Mouse (Mus musculus): ENCODE results near the gene Ppp2r1a. TPM values are rescaled to one million over a fixed set of nuclear protein-coding genes. Genes with fewer than 3 reads are reported as not detected.

The Ppp2r1a gene
- polyA plus RNA-seq (2012; rRNA removed), result 34.9 and 36.3 TPM in 2 replicates

GRCm38 (mm10) chr17:20944985-20945891 is at the start of gene Ppp2r1a:
Gene Ppp2r1a, plus strand, starts transcription at chr17:20945311.
- H3K27me3 ChIP-seq (ENCODE audit: control insufficient read depth, insufficient read depth, low read length), result no peaks in the 10 kb centered on the region
- no peaks in the 10 kb centered on the region for H3K36me3 ChIP-seq (ENCODE audit: control insufficient read depth, insufficient read depth, low read length)
- peaks cover 2% of the 10 kb centered on the region; the same call in 1 of the 2 replicates for H3K4me1 ChIP-seq (ENCODE audit: control insufficient read depth, insufficient read depth, low read length)
- TF ChIP-seq CTCF (IDR thresholded peaks at IDR 0.05; ENCODE audit: control insufficient read depth, insufficient read depth, insufficient replicate concordance, low read depth, low read length) (0 out of 2 replicates have a peak, but pooled peaks have one; percentile 5), POLR2A (IDR thresholded peaks at IDR 0.05; ENCODE audit: control insufficient read depth, low read depth, low read length) (peak; percentile 82)
- peak within 1 kb of the TSS; percentile 99 for H3K4me3 ChIP-seq (ENCODE audit: control insufficient read depth, low read depth, low read length)
- H3K27ac ChIP-seq (ENCODE audit: control insufficient read depth, insufficient read depth, low read depth, low read length), result peak within 1 kb of the TSS; percentile 98

DNA sequence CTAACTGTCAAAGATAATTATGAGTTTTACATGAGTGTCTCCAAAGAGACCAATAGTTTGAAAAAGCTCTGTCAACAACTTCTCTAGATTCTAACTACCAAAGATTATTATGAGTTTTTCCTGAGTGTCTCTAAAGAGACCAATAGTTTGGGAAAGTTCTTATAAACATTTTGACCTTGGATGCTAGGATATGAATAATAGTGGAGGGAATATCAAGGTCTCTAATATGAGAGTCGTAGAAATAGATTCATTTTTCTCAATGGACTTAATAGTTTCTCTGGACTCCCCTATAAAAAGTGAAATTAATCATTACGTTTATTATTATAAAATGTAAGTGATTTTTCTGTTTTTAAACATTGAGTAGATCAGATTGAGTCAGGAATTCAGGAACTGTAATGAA is 40.1 kb upstream of the Ppp2r1a start, which contains the start of gene Vmn1r231:
Gene Vmn1r231, minus strand, starts transcription at position 101 of the 400 bp plus-strand sequence.
- no peak within 1 kb of the TSS for H3K4me3 ChIP-seq (ENCODE audit: control insufficient read depth, low read depth, low read length)
- no peaks in the 10 kb centered on the region for H3K27me3 ChIP-seq (ENCODE audit: control insufficient read depth, insufficient read depth, low read length)
- TF ChIP-seq CTCF (IDR thresholded peaks at IDR 0.05; ENCODE audit: control insufficient read depth, insufficient read depth, insufficient replicate concordance, low read depth, low read length) (no peak), POLR2A (IDR thresholded peaks at IDR 0.05; ENCODE audit: control insufficient read depth, low read depth, low read length) (no peak)
- no peaks in the 10 kb centered on the region for H3K36me3 ChIP-seq (ENCODE audit: control insufficient read depth, insufficient read depth, low read length)
- H3K27ac ChIP-seq (ENCODE audit: control insufficient read depth, insufficient read depth, low read depth, low read length), result no peak within 1 kb of the TSS
- no peaks in the 10 kb centered on the region for H3K4me1 ChIP-seq (ENCODE audit: control insufficient read depth, insufficient read depth, low read length)

DNA sequence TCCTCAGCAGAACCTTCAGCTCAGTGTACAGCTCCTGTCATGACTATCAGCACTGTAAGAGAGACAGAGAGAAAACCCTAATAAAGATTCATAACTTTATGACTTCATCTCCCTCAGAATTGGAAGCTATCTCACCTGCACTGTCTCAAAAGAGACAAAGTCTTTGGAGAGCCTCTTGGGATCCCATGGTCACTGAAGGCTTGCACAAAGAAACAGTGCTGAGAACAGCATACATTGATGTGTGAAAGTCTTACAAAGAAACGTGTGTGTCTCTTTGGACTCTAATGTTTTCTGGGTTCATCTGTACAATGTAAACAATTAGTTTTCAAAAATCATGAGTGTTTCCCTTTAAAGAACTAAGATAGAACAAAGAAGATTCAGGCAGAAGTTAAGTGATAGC is 25.5 kb upstream of the Ppp2r1a start, which contains the start of gene Vmn1r232:
Gene Vmn1r232, minus strand, starts transcription at position 101 of the 400 bp plus-strand sequence.
- Histone ChIP-seq H3K4me3 (ENCODE audit: control insufficient read depth, low read depth, low read length) (no peak within 1 kb of the TSS), H3K4me1 (ENCODE audit: control insufficient read depth, insufficient read depth, low read length) (no peaks in the 10 kb centered on the region), H3K27ac (ENCODE audit: control insufficient read depth, insufficient read depth, low read depth, low read length) (no peak within 1 kb of the TSS), H3K36me3 (ENCODE audit: control insufficient read depth, insufficient read depth, low read length) (no peaks in the 10 kb centered on the region), H3K27me3 (ENCODE audit: control insufficient read depth, insufficient read depth, low read length) (no peaks in the 10 kb centered on the region)
- TF ChIP-seq POLR2A (IDR thresholded peaks at IDR 0.05; ENCODE audit: control insufficient read depth, low read depth, low read length), result no peak
- TF ChIP-seq CTCF (IDR thresholded peaks at IDR 0.05; ENCODE audit: control insufficient read depth, insufficient read depth, insufficient replicate concordance, low read depth, low read length), result no peak

- Histone ChIP-seq H3K4me3 (ENCODE audit: control insufficient read depth, low read depth, low read length) (peak overlapping the region; percentile 99), H3K36me3 (ENCODE audit: control insufficient read depth, insufficient read depth, low read length) (no peaks in the 10 kb centered on the region), H3K27ac (ENCODE audit: control insufficient read depth, insufficient read depth, low read depth, low read length) (peak overlapping the region; percentile 14; the same call in 1 of the 2 replicates), H3K27me3 (ENCODE audit: control insufficient read depth, insufficient read depth, low read length) (no peaks in the 10 kb centered on the region), H3K4me1 (ENCODE audit: control insufficient read depth, insufficient read depth, low read length) (peaks cover 2% of the 10 kb centered on the region; the same call in 1 of the 2 replicates)
- TF ChIP-seq POLR2A (IDR thresholded peaks at IDR 0.05; ENCODE audit: control insufficient read depth, low read depth, low read length) (no peak), CTCF (IDR thresholded peaks at IDR 0.05; ENCODE audit: control insufficient read depth, insufficient read depth, insufficient replicate concordance, low read depth, low read length) (no peak)
Observed at GRCm38 (mm10) chr17:20944226-20944625, 885 bp upstream of the Ppp2r1a start.

GRCm38 (mm10) chr17:20946026-20946565 is 985 bp downstream of the Ppp2r1a start:
- H3K36me3 ChIP-seq (ENCODE audit: control insufficient read depth, insufficient read depth, low read length), result no peaks in the 10 kb centered on the region
- peaks cover 2% of the 10 kb centered on the region; the same call in 1 of the 2 replicates for H3K4me1 ChIP-seq (ENCODE audit: control insufficient read depth, insufficient read depth, low read length)
- no peaks in the 10 kb centered on the region for H3K27me3 ChIP-seq (ENCODE audit: control insufficient read depth, insufficient read depth, low read length)
- no peak for TF ChIP-seq POLR2A (IDR thresholded peaks at IDR 0.05; ENCODE audit: control insufficient read depth, low read depth, low read length)
- TF ChIP-seq CTCF (IDR thresholded peaks at IDR 0.05; ENCODE audit: control insufficient read depth, insufficient read depth, insufficient replicate concordance, low read depth, low read length), result no peak
- peak overlapping the region; percentile 98 for H3K27ac ChIP-seq (ENCODE audit: control insufficient read depth, insufficient read depth, low read depth, low read length)
- H3K4me3 ChIP-seq (ENCODE audit: control insufficient read depth, low read depth, low read length), result peak overlapping the region; percentile 99

- H3K27ac ChIP-seq (ENCODE audit: control insufficient read depth, insufficient read depth, low read depth, low read length), result no peak overlapping the region
Observed at GRCm38 (mm10) chr17:20946636-20947035, 1.5 kb downstream of the Ppp2r1a start.

DNA sequence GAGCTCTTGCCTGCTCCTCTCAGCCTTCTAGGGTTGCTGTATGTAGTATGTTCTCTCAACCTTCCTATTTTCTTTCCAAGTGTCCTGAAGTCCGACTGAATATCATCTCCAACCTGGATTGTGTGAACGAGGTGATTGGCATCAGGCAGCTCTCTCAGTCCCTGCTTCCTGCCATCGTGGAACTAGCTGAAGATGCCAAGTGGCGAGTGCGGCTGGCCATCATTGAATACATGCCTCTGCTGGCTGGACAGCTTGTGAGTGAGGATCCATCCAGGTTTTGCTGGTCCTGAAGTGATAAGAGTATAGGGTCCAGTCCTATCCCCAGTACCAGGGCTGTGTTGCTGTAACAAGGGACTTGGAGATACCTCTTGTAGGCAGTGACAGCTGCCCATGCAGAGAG is 15.3 kb downstream of the Ppp2r1a start:
- TF ChIP-seq CTCF (IDR thresholded peaks at IDR 0.05; ENCODE audit: control insufficient read depth, insufficient read depth, insufficient replicate concordance, low read depth, low read length), result no peak
- no peak for TF ChIP-seq POLR2A (IDR thresholded peaks at IDR 0.05; ENCODE audit: control insufficient read depth, low read depth, low read length)
- Histone ChIP-seq H3K4me1 (ENCODE audit: control insufficient read depth, insufficient read depth, low read length) (no peaks in the 10 kb centered on the region), H3K4me3 (ENCODE audit: control insufficient read depth, low read depth, low read length) (no peak overlapping the region), H3K27me3 (ENCODE audit: control insufficient read depth, insufficient read depth, low read length) (no peaks in the 10 kb centered on the region), H3K27ac (ENCODE audit: control insufficient read depth, insufficient read depth, low read depth, low read length) (no peak overlapping the region), H3K36me3 (ENCODE audit: control insufficient read depth, insufficient read depth, low read length) (peaks cover 4% of the 10 kb centered on the region)

More at GRCm38 (mm10) chr17:20946636-20947035, 1.5 kb downstream of the Ppp2r1a start:
- Histone ChIP-seq H3K4me3 (ENCODE audit: control insufficient read depth, low read depth, low read length) (no peak overlapping the region), H3K4me1 (ENCODE audit: control insufficient read depth, insufficient read depth, low read length) (peaks cover 2% of the 10 kb centered on the region; the same call in 1 of the 2 replicates), H3K27me3 (ENCODE audit: control insufficient read depth, insufficient read depth, low read length) (no peaks in the 10 kb centered on the region), H3K36me3 (ENCODE audit: control insufficient read depth, insufficient read depth, low read length) (no peaks in the 10 kb centered on the region)
- TF ChIP-seq CTCF (IDR thresholded peaks at IDR 0.05; ENCODE audit: control insufficient read depth, insufficient read depth, insufficient replicate concordance, low read depth, low read length) (no peak), POLR2A (IDR thresholded peaks at IDR 0.05; ENCODE audit: control insufficient read depth, low read depth, low read length) (no peak)

Data from testis, adult 2 months (tissue).